Mouse (Mus musculus): Measurements from ENCODE around the gene Sf1. TPM values are rescaled to one million over a fixed set of nuclear protein-coding genes. Genes with fewer than 3 reads are reported as not detected.
A peak's percentile ranks its signal among the peaks of the same experiment; 100 is the strongest.

The Sf1 gene
- total and polyA plus RNA-seq, 2 experiments from 2014 or later = 38.3 to 41.8 TPM

- Histone ChIP-seq H3K27me3 (ENCODE audit: control insufficient read depth, insufficient read depth, low read length) (no peaks in the 10 kb centered on the region), H3K9me3 (replicated peaks; ENCODE audit: control insufficient read depth, low read length) (no peaks in the 10 kb centered on the region), H3K4me2 (ENCODE audit: low read depth, low read length) (peak overlapping the region; percentile 67; the same call in 1 of the 2 replicates), H3K36me3 (replicated peaks; ENCODE audit: control insufficient read depth, insufficient read depth, low read length) (peaks cover 14% of the 10 kb centered on the region), H3K27ac (ENCODE audit: low read depth) (peak overlapping the region; percentile 87), H3K4me1 (ENCODE audit: control insufficient read depth, insufficient read depth) (peaks cover 29% of the 10 kb centered on the region), H3K9ac (replicated peaks; ENCODE audit: low read depth, low read length) (0 out of 2 replicates have a peak overlapping the region, but pooled peaks have one; percentile 21), H3K4me3 (ENCODE audit: low read depth, low read length) (no peak overlapping the region)
- ATAC-seq (ENCODE audit: insufficient read depth, low read depth) (peak; percentile 17; the same call in 1 of the 2 replicates), DNase-seq (ENCODE audit: low spot score) (peak; percentile 47)
- WGBS = 24% methylated on average over 5 of the region's 5 CpGs
- TF ChIP-seq EP300 (IDR thresholded peaks at IDR 0.05; ENCODE audit: low read depth) = no peak
- TF ChIP-seq CTCF (IDR thresholded peaks at IDR 0.05; ENCODE audit: low read depth) = no peak
These were observed 20.0 kb downstream of the Sf1 start for GRCm38 (mm10) chr19:6383470-6383869.

DNA sequence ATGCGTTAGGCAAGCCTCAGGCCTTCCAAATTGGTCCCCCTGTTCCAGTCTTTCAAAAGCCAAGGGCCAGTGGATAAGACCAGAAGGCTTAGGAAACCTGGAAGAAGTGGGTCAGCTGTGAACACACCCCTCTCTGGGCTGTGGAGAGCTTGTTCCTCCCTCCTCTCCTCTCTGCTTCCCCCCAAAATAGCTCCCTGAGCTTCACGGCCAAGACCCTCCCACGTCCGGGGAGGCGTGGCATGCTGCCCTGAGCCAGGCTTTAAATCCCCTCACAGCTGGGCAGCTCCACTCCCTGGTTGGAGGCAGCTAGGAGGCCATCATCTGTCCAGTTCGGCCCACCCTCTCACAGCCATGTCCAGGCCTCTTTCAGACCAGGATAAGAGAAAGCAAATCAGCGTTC lies 20.6 kb downstream of the Sf1 start, which contains the start of gene Pygm:
Gene Pygm (plus strand): TSS at position 272 of the 400 bp plus-strand sequence.
- TF ChIP-seq CTCF (IDR thresholded peaks at IDR 0.05; ENCODE audit: low read depth) = no peak
- TF ChIP-seq EP300 (IDR thresholded peaks at IDR 0.05; ENCODE audit: low read depth) = no peak
- DNase-seq (ENCODE audit: low spot score) (peak; percentile 90), ATAC-seq (ENCODE audit: insufficient read depth, low read depth) (peak; percentile 88)
- Histone ChIP-seq H3K9ac (replicated peaks; ENCODE audit: low read depth, low read length) (peak within 1 kb of the TSS; percentile 55), H3K4me3 (ENCODE audit: low read depth, low read length) (peak within 1 kb of the TSS; percentile 52), H3K27me3 (ENCODE audit: control insufficient read depth, insufficient read depth, low read length) (no peaks in the 10 kb centered on the region), H3K27ac (ENCODE audit: low read depth) (peak within 1 kb of the TSS; percentile 87), H3K36me3 (replicated peaks; ENCODE audit: control insufficient read depth, insufficient read depth, low read length) (peaks cover 21% of the 10 kb centered on the region), H3K9me3 (replicated peaks; ENCODE audit: control insufficient read depth, low read length) (no peaks in the 10 kb centered on the region), H3K4me2 (ENCODE audit: low read depth, low read length) (peak within 1 kb of the TSS; percentile 67), H3K4me1 (ENCODE audit: control insufficient read depth, insufficient read depth) (peaks cover 29% of the 10 kb centered on the region)
- 6% methylated on average over 7 of the region's 7 CpGs for WGBS

DNA sequence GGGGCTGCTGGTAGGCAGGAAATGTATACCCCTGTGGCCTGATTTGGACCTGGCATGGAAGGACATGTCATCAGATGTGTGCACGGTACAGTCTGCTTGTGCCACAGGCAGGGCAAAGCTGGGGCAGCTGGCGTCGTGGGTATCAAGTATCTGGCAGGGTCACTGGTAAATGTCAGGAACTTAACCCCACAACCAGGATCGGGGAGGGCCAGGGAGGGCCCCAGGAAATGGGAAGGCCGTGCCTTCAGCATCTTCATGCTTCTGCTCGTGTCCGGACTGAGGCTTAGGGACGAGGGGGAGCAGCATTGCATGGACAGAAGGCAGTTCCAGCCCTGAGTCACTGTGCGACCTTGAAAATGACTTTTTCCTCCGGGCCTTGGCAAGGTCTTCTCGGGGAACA lies 21.5 kb downstream of the Sf1 start:
- Histone ChIP-seq H3K4me1 (ENCODE audit: control insufficient read depth, insufficient read depth) (peaks cover 29% of the 10 kb centered on the region), H3K9ac (replicated peaks; ENCODE audit: low read depth, low read length) (peak overlapping the region; percentile 55), H3K27me3 (ENCODE audit: control insufficient read depth, insufficient read depth, low read length) (no peaks in the 10 kb centered on the region), H3K36me3 (replicated peaks; ENCODE audit: control insufficient read depth, insufficient read depth, low read length) (peaks cover 29% of the 10 kb centered on the region), H3K4me2 (ENCODE audit: low read depth, low read length) (peak overlapping the region; percentile 67), H3K27ac (ENCODE audit: low read depth) (peak overlapping the region; percentile 87), H3K9me3 (replicated peaks; ENCODE audit: control insufficient read depth, low read length) (no peaks in the 10 kb centered on the region), H3K4me3 (ENCODE audit: low read depth, low read length) (peak overlapping the region; percentile 52)
- TF ChIP-seq EP300 (IDR thresholded peaks at IDR 0.05; ENCODE audit: low read depth) (no peak), CTCF (IDR thresholded peaks at IDR 0.05; ENCODE audit: low read depth) (no peak)
- 23% methylated on average over 11 of the region's 11 CpGs for WGBS
- peak; percentile 16; the same call in 1 of the 2 replicates for ATAC-seq (ENCODE audit: insufficient read depth, low read depth)
- DNase-seq (ENCODE audit: low spot score) = no peak

GRCm38 (mm10) chr19:6385419-6385818 lies 21.9 kb downstream of the Sf1 start:
- peaks cover 34% of the 10 kb centered on the region for H3K36me3 ChIP-seq (replicated peaks; ENCODE audit: control insufficient read depth, insufficient read depth, low read length)
- TF ChIP-seq CTCF (IDR thresholded peaks at IDR 0.05; ENCODE audit: low read depth) (no peak), EP300 (IDR thresholded peaks at IDR 0.05; ENCODE audit: low read depth) (no peak)
- H3K4me3 ChIP-seq (ENCODE audit: low read depth, low read length) = peak overlapping the region; percentile 52
- DNase-seq (ENCODE audit: low spot score) (no peak), ATAC-seq (ENCODE audit: insufficient read depth, low read depth) (no peak)
- H3K27me3 ChIP-seq (ENCODE audit: control insufficient read depth, insufficient read depth, low read length) = no peaks in the 10 kb centered on the region
- 29% methylated on average over 5 of the region's 5 CpGs for WGBS
- peak overlapping the region; percentile 87 for H3K27ac ChIP-seq (ENCODE audit: low read depth)
- H3K4me2 ChIP-seq (ENCODE audit: low read depth, low read length) = peak overlapping the region; percentile 67
- H3K9ac ChIP-seq (replicated peaks; ENCODE audit: low read depth, low read length) = peak overlapping the region; percentile 55
- peaks cover 29% of the 10 kb centered on the region for H3K4me1 ChIP-seq (ENCODE audit: control insufficient read depth, insufficient read depth)
- H3K9me3 ChIP-seq (replicated peaks; ENCODE audit: control insufficient read depth, low read length) = no peaks in the 10 kb centered on the region

GRCm38 (mm10) chr19:6385821-6386220 lies 22.3 kb downstream of the Sf1 start:
- ATAC-seq (ENCODE audit: insufficient read depth, low read depth) (no peak), DNase-seq (ENCODE audit: low spot score) (no peak)
- Histone ChIP-seq H3K4me2 (ENCODE audit: low read depth, low read length) (peak overlapping the region; percentile 67), H3K4me3 (ENCODE audit: low read depth, low read length) (peak overlapping the region; percentile 52), H3K36me3 (replicated peaks; ENCODE audit: control insufficient read depth, insufficient read depth, low read length) (peaks cover 37% of the 10 kb centered on the region), H3K27ac (ENCODE audit: low read depth) (peak overlapping the region; percentile 87), H3K4me1 (ENCODE audit: control insufficient read depth, insufficient read depth) (peaks cover 29% of the 10 kb centered on the region), H3K9ac (replicated peaks; ENCODE audit: low read depth, low read length) (peak overlapping the region; percentile 55), H3K9me3 (replicated peaks; ENCODE audit: control insufficient read depth, low read length) (no peaks in the 10 kb centered on the region), H3K27me3 (ENCODE audit: control insufficient read depth, insufficient read depth, low read length) (no peaks in the 10 kb centered on the region)
- 57% methylated on average over 7 of the region's 7 CpGs for WGBS
- no peak for TF ChIP-seq EP300 (IDR thresholded peaks at IDR 0.05; ENCODE audit: low read depth)
- no peak for TF ChIP-seq CTCF (IDR thresholded peaks at IDR 0.05; ENCODE audit: low read depth)

DNA sequence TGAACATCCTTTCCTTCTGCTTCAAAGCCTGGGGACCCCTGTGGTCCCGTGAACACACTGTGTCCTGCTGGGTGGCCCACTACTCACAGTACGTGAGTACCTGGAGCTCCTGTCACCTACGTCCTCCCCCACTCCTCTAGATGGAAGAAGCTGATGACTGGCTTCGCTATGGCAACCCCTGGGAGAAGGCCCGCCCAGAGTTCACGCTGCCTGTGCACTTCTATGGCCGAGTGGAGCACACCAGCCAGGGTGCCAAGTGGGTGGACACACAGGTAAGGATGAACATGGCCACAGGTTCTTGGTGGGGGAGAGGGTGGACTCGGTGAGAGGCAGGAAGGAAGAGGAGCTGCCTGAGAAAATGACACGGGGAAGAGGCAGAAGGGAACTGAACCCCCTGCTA lies 22.7 kb downstream of the Sf1 start:
- 59% methylated on average over 9 of the region's 9 CpGs for WGBS
- Histone ChIP-seq H3K36me3 (replicated peaks; ENCODE audit: control insufficient read depth, insufficient read depth, low read length) (peaks cover 41% of the 10 kb centered on the region), H3K4me1 (ENCODE audit: control insufficient read depth, insufficient read depth) (peaks cover 29% of the 10 kb centered on the region)

More for the DNA sequence above, 22.7 kb downstream of the Sf1 start:
- no peak for ATAC-seq (ENCODE audit: insufficient read depth, low read depth)
- TF ChIP-seq CTCF (IDR thresholded peaks at IDR 0.05; ENCODE audit: low read depth) (no peak), EP300 (IDR thresholded peaks at IDR 0.05; ENCODE audit: low read depth) (no peak)
- Histone ChIP-seq H3K4me2 (ENCODE audit: low read depth, low read length) (peak overlapping the region; percentile 67), H3K9ac (replicated peaks; ENCODE audit: low read depth, low read length) (0 out of 2 replicates have a peak overlapping the region, but pooled peaks have one; percentile 23), H3K4me3 (ENCODE audit: low read depth, low read length) (peak overlapping the region; percentile 52), H3K9me3 (replicated peaks; ENCODE audit: control insufficient read depth, low read length) (no peaks in the 10 kb centered on the region), H3K27ac (ENCODE audit: low read depth) (no peak overlapping the region), H3K27me3 (ENCODE audit: control insufficient read depth, insufficient read depth, low read length) (no peaks in the 10 kb centered on the region)
- no peak for DNase-seq (ENCODE audit: low spot score)

Measured in heart, postnatal 0 days (tissue).